Mouse (Mus musculus) kidney, adult 2 months (tissue): ENCODE measurements around the gene Knstrn.

Source experiments
- CTCF ChIP-seq: fragments of 200-500 bp; conservative IDR thresholded peaks from 2 replicates; pipeline ENCODE4 v1.5.1; 2011; ENCODE audit warnings: low read depth, mild to moderate bottlenecking, control low read depth, low read length, moderate library complexity, mixed read lengths; ENCODE audit not compliant: insufficient read depth, insufficient read length
- POLR2A ChIP-seq: fragments of 200-500 bp; IDR thresholded peaks from one replicate; pipeline ENCODE4 v1.6.1; 2011; ENCODE audit warnings: low read depth, low read length, control low read depth

- TF ChIP-seq CTCF (no peak), POLR2A (no peak)
Measured at GRCm38 (mm10) chr2:118829096-118829495, 15.3 kb downstream of the Knstrn start.
